Mouse (Mus musculus) midbrain, embryonic 13.5 days (tissue): ENCODE data around the gene Nup214. TPM values are rescaled to one million over a fixed set of nuclear protein-coding genes. Genes with fewer than 3 reads are reported as not detected.

Source experiments
- ATAC-seq: fragments of 200-750 bp; cut with Nextera tagmentation; 2 replicates; pipeline ENCODE4 v1.8.0; 2017; ENCODE audit warnings: mild to moderate bottlenecking, moderate TSS enrichment, moderate library complexity
- H3K27ac ChIP-seq: fragments of 300-500 bp; sonication (generic); 2 replicates; pipeline ENCODE4 v1.5.1; 2015; ENCODE audit warnings: inconsistent platforms, mild to moderate bottlenecking, moderate library complexity
- H3K27me3 ChIP-seq: fragments of 300-500 bp; sonication (generic); 2 replicates; pipeline ENCODE4 v1.6.1; 2015; ENCODE audit warnings: mild to moderate bottlenecking, inconsistent platforms
- H3K36me3 ChIP-seq: fragments of 300-500 bp; sonication (generic); 2 replicates; pipeline ENCODE4 v1.6.1; 2015; ENCODE audit warnings: mild to moderate bottlenecking, inconsistent platforms
- H3K4me1 ChIP-seq: fragments of 300-500 bp; sonication (generic); replicated peaks from 2 replicates; pipeline ENCODE4 v1.6.1; 2015; ENCODE audit warnings: inconsistent platforms
- H3K4me2 ChIP-seq: fragments of 300-500 bp; sonication (generic); replicated peaks from 2 replicates; pipeline ENCODE4 v1.6.1; 2015; ENCODE audit warnings: moderate library complexity, mild to moderate bottlenecking, inconsistent platforms
- H3K4me3 ChIP-seq: fragments of 300-500 bp; sonication (generic); replicated peaks from 2 replicates; pipeline ENCODE4 v1.5.1; 2015; ENCODE audit warnings: mild to moderate bottlenecking, inconsistent platforms
- H3K9ac ChIP-seq: fragments of 300-500 bp; sonication (generic); replicated peaks from 2 replicates; pipeline ENCODE4 v1.6.1; 2015; ENCODE audit warnings: mild to moderate bottlenecking, inconsistent platforms
- H3K9me3 ChIP-seq: fragments of 300-500 bp; sonication (generic); 2 replicates; pipeline ENCODE4 v1.6.1; 2016; ENCODE audit warnings: mild to moderate bottlenecking, inconsistent platforms
- WGBS: fragments of 180-500 bp; shearing (Covaris S2); methylation state at CpG from one replicate; pipeline ENCODE4 v1.1.7; 2015; 5-methylcytosine and 5-hydroxymethylcytosine counted together
- polyA plus RNA-seq: library from polyadenylated mRNA; unstranded; fragments of >200 nt; fragmentation: Nextera tagmentation; extraction: Ambion mirVana; gene quantifications from 2 replicates; pipeline ENCODE4 v1.2.1, GENCODE M21; 2015

The Nup214 gene
- polyA plus RNA-seq, 1 experiment from 2014 or later: 84.5 TPM

DNA sequence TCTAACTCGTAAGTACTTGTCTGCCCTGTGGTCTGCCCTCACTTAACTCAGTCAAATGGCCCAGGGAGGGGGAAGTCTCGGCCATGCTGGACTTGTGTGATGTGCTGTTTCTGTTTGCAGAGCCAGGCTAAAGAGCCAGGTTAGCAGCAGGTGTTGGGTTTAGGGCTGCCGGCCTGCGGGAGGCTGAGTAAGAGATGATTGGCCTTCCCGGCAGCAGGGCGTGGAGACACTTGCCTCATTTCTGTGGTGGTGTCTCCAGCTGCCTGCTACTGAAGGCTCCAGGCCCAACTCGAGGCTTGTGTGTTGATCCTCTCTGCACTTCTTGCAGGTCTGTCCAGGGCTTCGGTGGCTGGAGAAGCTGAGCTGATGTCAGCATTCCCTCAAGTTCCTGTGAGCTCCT, 77.6 kb downstream of the Nup214 start:
- no peak for ATAC-seq
- Histone ChIP-seq H3K9ac (no peak overlapping the region), H3K9me3 (no peaks in the 10 kb centered on the region), H3K36me3 (peaks cover 65% of the 10 kb centered on the region), H3K4me1 (0 out of 2 replicates have a peak, but pooled peaks cover 3% of the 10 kb centered on the region), H3K4me2 (no peak overlapping the region), H3K27ac (no peak overlapping the region), H3K4me3 (no peak overlapping the region), H3K27me3 (peaks cover 5% of the 10 kb centered on the region)
- WGBS: 89% methylated on average over 8 of the region's 8 CpGs

DNA sequence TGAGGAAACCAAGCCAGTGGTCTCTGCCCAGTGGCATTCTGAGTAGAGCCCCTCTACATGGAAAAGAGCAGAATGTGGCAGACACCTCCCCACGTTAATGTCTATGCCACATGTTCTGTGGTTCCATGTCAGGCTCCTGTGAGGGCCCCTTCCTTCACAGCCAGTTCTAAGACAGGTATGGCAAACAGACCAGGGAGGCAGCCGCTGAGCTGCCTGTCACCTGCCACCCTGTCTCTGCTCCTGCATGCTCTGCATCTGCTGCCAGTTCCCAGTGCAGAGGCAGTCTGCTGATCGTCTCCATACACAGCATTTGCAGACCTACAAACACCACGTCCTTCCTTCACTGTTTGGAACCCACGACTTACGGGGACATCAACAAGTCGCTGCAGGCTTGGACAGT, 78.2 kb downstream of the Nup214 start:
- Histone ChIP-seq H3K4me2 (no peak overlapping the region), H3K9ac (no peak overlapping the region), H3K27ac (no peak overlapping the region), H3K4me3 (no peak overlapping the region), H3K4me1 (0 out of 2 replicates have a peak, but pooled peaks cover 3% of the 10 kb centered on the region), H3K9me3 (no peaks in the 10 kb centered on the region), H3K27me3 (peaks cover 11% of the 10 kb centered on the region), H3K36me3 (peaks cover 59% of the 10 kb centered on the region)
- ATAC-seq: no peak
- 97% methylated on average over 7 of the region's 7 CpGs for WGBS

DNA sequence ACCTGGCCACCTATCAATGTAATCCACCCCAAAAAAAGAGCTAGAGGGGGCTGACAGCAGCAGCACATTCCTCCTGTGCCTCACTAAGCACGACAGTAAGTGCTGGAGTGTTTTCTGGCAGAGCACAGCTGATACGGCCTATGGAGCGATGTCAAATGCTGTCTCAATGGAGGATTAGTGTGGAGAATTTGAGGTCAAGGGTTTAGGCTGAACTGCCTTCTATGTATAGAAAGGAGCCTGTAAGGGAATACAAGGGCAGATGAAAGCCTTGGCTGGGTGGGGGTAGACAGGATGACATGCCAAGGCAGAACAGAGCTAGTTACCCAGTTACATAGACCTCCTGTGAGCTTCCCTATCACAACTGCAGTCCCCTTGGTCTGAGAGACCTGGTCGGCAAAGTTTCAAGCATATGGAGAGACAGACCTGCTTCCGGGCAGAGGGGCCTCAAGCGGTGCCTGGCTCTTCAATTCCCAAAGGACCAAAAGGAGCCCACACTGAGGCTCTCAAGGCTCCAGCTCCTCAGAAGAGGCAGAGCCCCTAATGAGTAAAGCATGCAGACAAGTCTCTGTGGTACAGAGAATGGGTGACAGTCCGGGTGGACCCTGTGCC, 81.2 kb downstream of the Nup214 start:
- ATAC-seq: peak; percentile 27; the same call in 1 of the 2 replicates
- Histone ChIP-seq H3K36me3 (peaks cover 30% of the 10 kb centered on the region), H3K4me2 (no peak overlapping the region), H3K27me3 (peaks cover 24% of the 10 kb centered on the region), H3K4me1 (0 out of 2 replicates have a peak, but pooled peaks cover 3% of the 10 kb centered on the region), H3K27ac (no peak overlapping the region), H3K4me3 (no peak overlapping the region), H3K9me3 (no peaks in the 10 kb centered on the region), H3K9ac (no peak overlapping the region; the same call in 1 of the 2 replicates)
- 36% methylated on average over 7 of the region's 7 CpGs for WGBS

DNA sequence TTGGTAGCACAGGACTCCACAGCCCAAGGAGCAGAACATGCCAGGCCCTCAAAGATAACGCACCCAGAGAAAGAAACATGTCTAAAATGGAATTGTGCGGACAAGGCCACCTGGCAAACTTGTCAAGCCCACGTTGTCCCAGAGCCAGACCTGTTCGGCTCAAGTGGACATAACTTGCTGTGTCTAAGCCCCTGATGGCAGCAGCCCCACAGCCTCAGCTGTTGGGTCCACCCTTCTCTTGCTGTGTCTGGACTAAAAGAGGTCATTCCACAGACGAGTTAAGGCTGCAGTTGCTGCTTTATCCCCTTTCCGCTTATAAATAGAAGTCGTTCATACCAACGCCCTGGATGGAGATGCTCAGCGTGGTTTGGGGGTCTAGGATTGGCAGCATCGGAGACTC, 82.3 kb downstream of the Nup214 start:
- no peak overlapping the region for H3K9ac ChIP-seq

DNA sequence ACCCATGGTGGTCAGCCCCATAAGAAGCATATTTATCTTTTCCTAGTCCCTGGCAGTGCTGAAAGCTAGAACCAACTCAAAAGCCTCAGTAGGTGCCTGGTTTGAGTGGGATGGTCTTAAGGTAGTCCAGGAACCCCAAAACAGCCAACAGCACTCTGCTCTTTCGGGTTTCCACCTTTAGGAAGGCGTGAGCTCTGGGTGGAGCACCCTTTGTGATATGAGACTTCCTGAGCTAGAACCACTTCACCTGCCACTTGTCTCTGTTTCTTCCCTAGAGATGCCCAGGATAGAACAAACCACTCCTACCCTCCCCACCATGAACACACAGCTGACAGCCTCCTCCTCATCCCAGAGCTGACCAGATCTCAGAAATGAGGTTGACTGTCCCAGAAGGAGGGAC, 83.1 kb downstream of the Nup214 start:
- H3K9me3 ChIP-seq: no peaks in the 10 kb centered on the region
- H3K27me3 ChIP-seq: peaks cover 31% of the 10 kb centered on the region
- ATAC-seq: no peak
- H3K4me2 ChIP-seq: no peak overlapping the region
- peaks cover 11% of the 10 kb centered on the region for H3K36me3 ChIP-seq
- H3K9ac ChIP-seq: no peak overlapping the region
- H3K27ac ChIP-seq: no peak overlapping the region
- 87% methylated on average over 2 of the region's 2 CpGs for WGBS
- no peak overlapping the region for H3K4me3 ChIP-seq
- H3K4me1 ChIP-seq: 0 out of 2 replicates have a peak, but pooled peaks cover 3% of the 10 kb centered on the region

More for the DNA sequence above, 82.3 kb downstream of the Nup214 start:
- Histone ChIP-seq H3K27me3 (peaks cover 31% of the 10 kb centered on the region), H3K27ac (no peak overlapping the region), H3K4me3 (no peak overlapping the region), H3K36me3 (peaks cover 20% of the 10 kb centered on the region), H3K9me3 (no peaks in the 10 kb centered on the region), H3K4me2 (no peak overlapping the region), H3K4me1 (0 out of 2 replicates have a peak, but pooled peaks cover 3% of the 10 kb centered on the region)
- WGBS: 89% methylated on average over 10 of the region's 10 CpGs
- ATAC-seq: no peak

DNA sequence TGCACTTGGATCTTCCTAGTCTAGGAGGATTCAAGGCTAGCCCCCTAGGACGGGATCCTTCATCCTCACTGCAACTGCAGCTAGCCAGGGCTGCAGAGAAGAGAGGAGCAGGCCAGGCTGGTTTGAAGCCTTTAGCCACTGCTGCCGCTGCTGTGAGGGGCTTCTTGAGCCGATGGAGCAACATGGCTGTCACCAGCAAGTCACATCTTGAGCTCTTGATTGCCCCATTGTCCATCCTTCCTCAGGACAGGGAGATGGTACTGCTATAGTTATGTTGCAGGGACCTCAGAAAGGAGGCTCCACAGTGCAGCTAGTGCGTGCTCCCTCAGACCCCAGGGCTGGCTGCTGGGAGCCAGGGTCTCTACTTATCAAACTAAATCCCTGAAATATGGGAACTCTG, 83.6 kb downstream of the Nup214 start:
- H3K9ac ChIP-seq: no peak overlapping the region
- H3K4me2 ChIP-seq: no peak overlapping the region
- WGBS: 83% methylated on average over 4 of the region's 4 CpGs
- H3K27ac ChIP-seq: no peak overlapping the region
- ATAC-seq: no peak
- H3K9me3 ChIP-seq: no peaks in the 10 kb centered on the region
- H3K36me3 ChIP-seq: peaks cover 8% of the 10 kb centered on the region; the same call in 1 of the 2 replicates
- H3K27me3 ChIP-seq: peaks cover 31% of the 10 kb centered on the region
- H3K4me3 ChIP-seq: no peak overlapping the region
- 0 out of 2 replicates have a peak, but pooled peaks cover 3% of the 10 kb centered on the region for H3K4me1 ChIP-seq

DNA sequence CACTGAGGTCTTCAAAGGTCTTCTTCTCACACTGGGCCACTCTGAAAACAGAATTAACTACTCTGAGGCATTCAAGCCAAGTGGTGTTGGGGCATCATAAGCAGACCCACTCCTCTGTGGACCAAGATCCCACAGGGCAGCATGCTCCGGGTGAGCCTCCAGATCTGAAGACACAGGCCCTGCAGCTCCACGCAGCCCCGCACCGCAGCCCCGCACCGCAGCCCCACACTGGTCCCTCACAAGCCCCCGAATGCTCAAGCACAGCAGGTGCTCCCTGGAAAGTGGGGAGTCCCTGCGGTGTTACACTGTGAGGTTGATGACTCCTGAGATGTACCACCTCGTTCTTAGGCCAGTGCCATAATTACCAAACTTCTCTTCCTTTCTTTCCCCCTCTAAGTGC, 84.0 kb downstream of the Nup214 start:
- Histone ChIP-seq H3K4me1 (0 out of 2 replicates have a peak, but pooled peaks cover 3% of the 10 kb centered on the region), H3K27me3 (peaks cover 31% of the 10 kb centered on the region), H3K9ac (no peak overlapping the region), H3K36me3 (peaks cover 7% of the 10 kb centered on the region; the same call in 1 of the 2 replicates), H3K27ac (no peak overlapping the region), H3K4me2 (no peak overlapping the region), H3K9me3 (no peaks in the 10 kb centered on the region), H3K4me3 (no peak overlapping the region)
- WGBS: 73% methylated on average over 9 of the region's 9 CpGs
- ATAC-seq: no peak

DNA sequence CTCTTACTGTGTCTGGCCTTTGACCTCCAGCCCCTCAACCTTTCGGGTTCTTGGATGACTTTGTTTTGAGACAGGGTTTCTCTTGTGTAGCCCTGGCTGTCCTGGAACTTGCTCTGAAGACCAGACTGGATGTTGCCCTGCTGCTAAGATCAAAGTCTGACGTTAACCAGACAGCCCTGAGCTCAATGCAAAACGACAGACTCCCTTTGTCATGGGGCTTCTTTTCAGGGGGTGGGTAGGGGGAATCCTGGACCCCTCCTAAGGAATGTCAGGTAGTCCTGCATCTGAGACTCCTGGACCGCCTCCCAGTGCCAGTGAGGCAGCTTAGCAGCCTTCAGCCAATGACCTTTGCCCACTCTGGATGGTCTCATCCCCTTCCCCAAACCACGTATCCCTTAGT, 84.5 kb downstream of the Nup214 start:
- Histone ChIP-seq H3K4me2 (no peak overlapping the region), H3K4me1 (0 out of 2 replicates have a peak, but pooled peaks cover 3% of the 10 kb centered on the region), H3K9me3 (no peaks in the 10 kb centered on the region), H3K9ac (no peak overlapping the region), H3K27ac (no peak overlapping the region), H3K4me3 (no peak overlapping the region), H3K36me3 (peaks cover 3% of the 10 kb centered on the region; the same call in 1 of the 2 replicates), H3K27me3 (peaks cover 31% of the 10 kb centered on the region)
- no peak for ATAC-seq
- 44% methylated on average over 5 of the region's 5 CpGs for WGBS

DNA sequence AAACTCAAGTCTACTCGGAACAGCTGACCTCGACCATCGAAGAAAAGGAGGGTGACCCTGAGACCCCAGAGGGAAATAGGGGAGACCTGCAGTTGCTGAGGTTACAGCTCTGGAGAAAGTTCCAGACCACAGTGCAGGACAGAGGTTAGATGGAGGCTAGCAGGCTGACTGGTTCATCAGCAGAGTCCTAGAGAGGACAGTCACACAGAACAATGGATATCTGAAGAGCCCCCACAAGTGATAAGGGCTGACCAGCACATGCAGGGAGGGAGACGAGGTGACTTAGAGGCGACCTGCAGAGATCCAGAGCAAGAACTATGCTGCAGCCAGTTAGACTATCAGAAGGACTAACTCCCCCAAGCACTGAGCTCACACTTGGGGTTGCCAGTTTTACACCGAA, 85.4 kb downstream of the Nup214 start:
- no peaks in the 10 kb centered on the region for H3K9me3 ChIP-seq
- ATAC-seq: no peak
- H3K9ac ChIP-seq: no peak overlapping the region
- peaks cover 31% of the 10 kb centered on the region for H3K27me3 ChIP-seq
- WGBS: 80% methylated on average over 6 of the region's 6 CpGs
- H3K36me3 ChIP-seq: no peaks in the 10 kb centered on the region
- H3K4me3 ChIP-seq: no peak overlapping the region
- H3K4me2 ChIP-seq: no peak overlapping the region
- no peak overlapping the region for H3K27ac ChIP-seq
- H3K4me1 ChIP-seq: 0 out of 2 replicates have a peak, but pooled peaks cover 3% of the 10 kb centered on the region

DNA sequence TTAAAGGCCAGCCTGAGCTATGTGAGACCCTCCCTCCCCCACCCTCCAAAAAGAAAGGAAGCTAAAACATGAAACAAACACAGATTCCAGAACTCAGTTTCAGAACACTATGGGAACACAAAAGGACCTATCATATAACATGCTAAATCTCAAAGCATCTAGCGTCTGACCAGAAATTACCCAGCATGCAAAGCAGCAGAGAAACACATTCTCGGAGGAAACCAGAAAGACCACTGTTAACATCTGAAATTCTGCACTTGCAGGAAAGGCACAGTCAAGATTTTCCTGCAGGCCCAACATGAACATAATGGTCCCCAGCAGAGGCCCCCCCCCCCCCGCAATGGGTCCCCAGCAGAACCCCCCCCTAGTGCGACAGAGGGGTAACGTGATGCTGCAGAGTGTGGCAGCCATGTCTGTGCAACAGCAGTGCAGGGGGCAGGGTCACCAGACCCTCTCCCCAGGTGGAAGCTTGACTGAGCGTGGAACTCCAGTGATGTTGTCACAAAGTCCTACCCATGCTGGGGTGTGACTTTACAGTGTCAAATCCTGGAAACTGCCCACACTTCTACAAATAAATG, 86.1 kb downstream of the Nup214 start:
- WGBS: 68% methylated on average over 6 of the region's 6 CpGs
- Histone ChIP-seq H3K27ac (no peak overlapping the region), H3K4me2 (no peak overlapping the region), H3K9ac (no peak overlapping the region), H3K9me3 (no peaks in the 10 kb centered on the region), H3K27me3 (peaks cover 31% of the 10 kb centered on the region), H3K4me1 (peaks cover 3% of the 10 kb centered on the region; the same call in 1 of the 2 replicates), H3K36me3 (no peaks in the 10 kb centered on the region), H3K4me3 (no peak overlapping the region)
- no peak for ATAC-seq

DNA sequence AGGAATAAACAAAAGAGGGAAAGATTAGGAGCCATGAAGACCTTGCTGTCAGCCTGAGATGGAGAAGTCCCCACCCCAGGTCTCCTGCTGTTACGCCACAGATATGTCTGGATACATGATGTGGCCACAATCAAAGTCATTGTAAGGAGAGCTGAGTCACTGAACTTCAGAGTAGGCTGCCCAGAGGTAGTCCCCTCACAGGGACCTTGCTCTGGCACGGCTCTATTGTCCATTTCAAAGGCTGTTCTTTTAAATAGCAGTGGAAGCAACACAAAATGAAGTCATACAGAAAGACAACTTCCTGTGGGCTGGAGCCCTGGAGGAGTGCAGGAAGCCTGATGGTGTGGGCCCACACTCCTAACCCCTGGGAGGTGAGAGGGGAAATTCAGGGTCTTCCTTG, 87.0 kb downstream of the Nup214 start:
- peaks cover 31% of the 10 kb centered on the region for H3K27me3 ChIP-seq
- no peak overlapping the region for H3K4me2 ChIP-seq
- H3K4me1 ChIP-seq: no peaks in the 10 kb centered on the region; the same call in 1 of the 2 replicates
- H3K36me3 ChIP-seq: no peaks in the 10 kb centered on the region
- no peak overlapping the region for H3K9ac ChIP-seq
- no peak for ATAC-seq
- no peak overlapping the region for H3K27ac ChIP-seq
- H3K9me3 ChIP-seq: no peaks in the 10 kb centered on the region
- 70% methylated on average over 2 of the region's 2 CpGs for WGBS
- no peak overlapping the region for H3K4me3 ChIP-seq

DNA sequence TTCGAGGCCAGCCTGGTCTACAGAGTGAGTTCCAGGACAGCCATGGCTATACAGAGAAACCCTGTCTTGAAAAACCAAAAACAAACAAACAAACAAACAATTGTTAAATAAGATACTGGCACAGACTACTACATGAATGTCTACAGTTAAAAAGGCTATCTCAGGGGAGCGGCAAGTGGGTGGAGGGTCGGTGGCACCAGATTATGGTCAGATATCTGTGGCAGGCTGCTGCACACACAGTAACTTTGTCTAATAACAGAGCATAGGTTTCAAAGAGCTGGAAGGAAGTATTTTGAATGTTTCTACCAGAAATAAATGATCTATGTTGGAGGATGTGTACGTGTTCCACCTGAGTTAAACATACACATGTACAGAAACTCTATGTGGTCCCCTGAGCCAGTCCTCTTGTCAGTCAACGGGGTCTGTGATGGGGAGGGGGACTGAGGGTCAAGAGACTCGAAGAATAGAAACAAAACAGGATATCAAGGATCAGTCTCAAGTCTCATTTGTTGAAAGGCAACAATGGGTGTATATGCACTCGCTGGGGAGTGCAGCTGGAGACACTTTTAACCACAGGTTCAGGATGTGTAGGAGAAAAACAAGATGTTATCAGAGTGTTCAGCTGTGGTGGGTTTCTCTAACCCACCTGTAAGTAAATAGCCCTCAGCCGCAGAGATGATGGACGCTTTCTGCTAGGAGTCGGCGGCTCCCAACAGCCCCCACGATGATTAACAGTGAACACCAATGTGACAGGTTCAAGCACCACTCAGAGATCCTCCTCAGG, 87.7 kb downstream of the Nup214 start:
- Histone ChIP-seq H3K27ac (no peak overlapping the region), H3K4me1 (no peaks in the 10 kb centered on the region; the same call in 1 of the 2 replicates), H3K36me3 (no peaks in the 10 kb centered on the region), H3K4me2 (no peak overlapping the region), H3K27me3 (peaks cover 25% of the 10 kb centered on the region), H3K9me3 (no peaks in the 10 kb centered on the region), H3K9ac (no peak overlapping the region), H3K4me3 (no peak overlapping the region)
- ATAC-seq: no peak
- WGBS: 82% methylated on average over 12 of the region's 12 CpGs
